In genomic region chr1:155251596-155251995, GRCm38 (mm10) we compare ENCODE assay signal across 20 mouse cellular contexts. TPM values are rescaled to one million over a fixed set of nuclear protein-coding genes. Genes with fewer than 3 reads are reported as not detected.
"Had no signal": no experiment of that assay in that cellular context is flagged by ENCODE, and none has a peak within 500 bp of the region (broad histone marks: within the 10 kb centered on the region; RNA-seq: fewer than 3 reads in every experiment).

No protein-coding gene starts in this region.

- DNase-seq: kidney, adult 2 months; kidney, postnatal 4 days; left cerebral cortex, postnatal 4 days; liver, postnatal 0 days; lung, embryonic 14.5 days; midbrain, embryonic 14.5 days; right cerebral cortex, postnatal 25 days; spleen, adult 18-20 months; thymus, adult 2 months; thymus, postnatal 14 days; thymus, postnatal 4 days had no signal

- H3K36me3 ChIP-seq: intestine, embryonic 15.5 days; limb, embryonic 12.5 days; limb, embryonic 15.5 days; stomach, embryonic 15.5 days had no signal

- H3K27ac ChIP-seq: intestine, embryonic 15.5 days; limb, embryonic 12.5 days; limb, embryonic 15.5 days; liver, embryonic 14.5 days; macrophage; stomach, embryonic 15.5 days had no signal

- H3K4me2 ChIP-seq: intestine, embryonic 15.5 days; limb, embryonic 12.5 days; limb, embryonic 15.5 days; liver, embryonic 11.5 days; lung, embryonic 14.5 days; stomach, embryonic 15.5 days had no signal

- H3K27me3 ChIP-seq: intestine, embryonic 15.5 days; limb, embryonic 12.5 days; limb, embryonic 15.5 days; stomach, embryonic 15.5 days had no signal

- H3K4me3 ChIP-seq: intestine, embryonic 15.5 days; limb, embryonic 12.5 days; limb, embryonic 15.5 days; stomach, embryonic 15.5 days had no signal

- H3K9ac ChIP-seq: intestine, embryonic 15.5 days; limb, embryonic 12.5 days; limb, embryonic 15.5 days; liver, embryonic 14.5 days; liver, postnatal 0 days; lung, embryonic 14.5 days; stomach, embryonic 15.5 days had no signal

- H3K4me1 ChIP-seq: intestine, embryonic 15.5 days; stomach, embryonic 15.5 days had no signal

- H3K9me3 ChIP-seq: intestine, embryonic 15.5 days; limb, embryonic 12.5 days; limb, embryonic 15.5 days; stomach, embryonic 15.5 days had no signal

- ATAC-seq: intestine, embryonic 15.5 days; liver, postnatal 0 days; lung, postnatal 0 days had no signal

RNA-seq across cellular contexts. Expression of gene BC034090, which starts 7.4 kb away (rescaled TPM):
- total RNA-seq: megakaryocyte, adult 5-6 weeks had no signal
- polyA plus RNA-seq: macrophage had no signal
